Mouse (Mus musculus) frontal cortex, postnatal 10 days (tissue): ENCODE data around the gene Prmt8.

Experiments
- DNase-seq, 2 experiments: peaks; one replicate each; pipeline ENCODE4 v3.0.0; 2022; ENCODE audit warnings: low spot score in 2 of 2, mixed read lengths in 1 of 2

Gene Prmt8

DNA sequence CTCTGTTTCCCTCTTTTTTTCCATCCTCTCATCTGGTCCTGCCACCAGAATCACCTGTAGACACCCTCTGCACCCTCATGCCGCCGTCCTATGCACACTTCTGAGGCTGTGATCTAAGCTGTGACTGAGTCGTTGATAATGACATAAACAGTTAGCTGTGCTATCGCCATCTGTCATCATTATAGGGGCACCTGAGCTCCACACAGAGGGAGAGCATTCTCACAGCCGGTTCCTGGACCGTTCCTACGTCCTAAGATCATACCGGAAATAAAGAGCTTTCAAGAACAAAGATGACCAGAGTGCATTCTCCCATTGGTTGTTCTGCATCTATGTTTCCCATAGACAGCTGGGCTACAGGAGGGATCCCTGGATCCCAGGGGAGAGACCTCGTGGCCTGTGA is 28.6 kb downstream of the Prmt8 start:
- DNase-seq = no peak

DNA sequence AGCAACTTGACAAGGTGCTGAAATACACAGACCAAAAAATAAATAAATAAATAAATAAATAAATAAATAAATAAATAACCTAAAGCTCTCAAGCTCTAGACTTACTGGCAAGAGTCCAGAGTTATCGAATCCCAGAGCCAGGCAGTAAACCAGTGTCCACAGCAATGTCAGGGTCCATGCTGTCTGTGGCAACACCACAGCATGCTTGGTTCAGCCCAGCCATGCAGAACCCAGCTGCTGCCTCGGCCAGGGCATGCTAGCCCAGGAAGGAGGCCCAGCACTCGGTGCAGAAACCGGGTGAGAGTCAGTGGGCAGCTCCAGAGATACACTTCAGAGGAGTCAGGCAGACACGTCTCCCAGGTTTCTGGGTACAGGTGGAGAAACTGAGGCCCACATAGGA is 29.4 kb downstream of the Prmt8 start:
- no peak for DNase-seq

DNA sequence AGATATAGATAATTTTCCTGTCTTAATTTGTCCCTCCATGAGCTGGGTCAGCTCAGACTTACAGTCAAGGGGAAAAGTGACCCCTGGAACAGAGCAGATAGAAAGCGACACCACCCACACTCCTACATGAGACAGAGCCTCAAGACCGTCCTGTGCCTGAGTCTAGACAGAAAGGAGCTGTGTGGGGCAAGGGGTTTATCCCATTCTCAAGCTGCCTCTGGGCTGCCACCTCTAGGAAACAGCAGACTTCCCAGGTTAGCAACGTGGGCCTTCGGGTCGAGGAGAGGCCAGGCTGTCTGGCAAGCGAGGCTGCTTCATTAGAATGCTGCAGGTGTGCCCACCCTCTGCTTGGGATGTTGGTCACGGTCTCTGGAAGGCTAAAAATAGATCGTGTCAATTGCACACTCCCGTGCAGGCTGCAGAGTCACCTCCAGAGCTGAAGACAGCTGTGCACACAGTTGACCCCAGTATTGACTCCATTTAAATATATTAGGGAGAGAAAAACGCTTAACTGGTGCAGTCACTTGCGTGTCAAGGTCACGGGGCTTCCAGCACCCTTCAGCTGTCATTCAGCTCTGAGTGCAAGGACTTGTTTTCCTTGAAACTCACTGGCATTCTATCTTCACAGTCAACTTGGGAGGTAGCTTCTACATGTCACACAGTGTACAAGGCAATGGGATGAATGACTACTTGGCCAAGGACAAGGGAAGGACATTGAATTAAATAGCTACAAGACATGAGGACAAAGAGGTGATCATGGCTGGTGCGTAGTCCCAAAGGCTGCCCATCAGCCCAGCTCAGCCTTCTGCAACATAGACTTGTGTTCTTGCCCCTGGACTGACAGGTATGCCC is 33.9 kb downstream of the Prmt8 start:
- no peak for DNase-seq

DNA sequence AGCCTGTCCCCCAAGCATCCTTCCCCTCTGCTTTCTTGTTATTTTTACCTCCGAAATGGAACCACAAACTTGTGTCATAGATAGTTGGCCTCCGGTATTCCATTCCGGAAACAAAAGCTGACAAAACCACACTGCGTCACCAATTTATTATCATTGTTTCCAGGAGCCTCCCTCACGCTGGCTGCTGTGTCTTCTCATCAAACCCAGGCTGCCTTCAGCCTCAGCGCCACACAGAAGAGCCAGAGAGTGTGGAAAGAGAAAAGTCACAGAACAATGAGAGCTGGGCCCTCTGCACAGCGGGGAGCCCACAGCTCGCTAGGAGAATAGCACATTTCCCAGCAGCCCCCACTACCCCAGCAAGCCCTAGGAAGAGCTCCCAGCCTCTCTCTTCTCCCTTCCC is 46.1 kb downstream of the Prmt8 start:
- DNase-seq = no peak

DNA sequence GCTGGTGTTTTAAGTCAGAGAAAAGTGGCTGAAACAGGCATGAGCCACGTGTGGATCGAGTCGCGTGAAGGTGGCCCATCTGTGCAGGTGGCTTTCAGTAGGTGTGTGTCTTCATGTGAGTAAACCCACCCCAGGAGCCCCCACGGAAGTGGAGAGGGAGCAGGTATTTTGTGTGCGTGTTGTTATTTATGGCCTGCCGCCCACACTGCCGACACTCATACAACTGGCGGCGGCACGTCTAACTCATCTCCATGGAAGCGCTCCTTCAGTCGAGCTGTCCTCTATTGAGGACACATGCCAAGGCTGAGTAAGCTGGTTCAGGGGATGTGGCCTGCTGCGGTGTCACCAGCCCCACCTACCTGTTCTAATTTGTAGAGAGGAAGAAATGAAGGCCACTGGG is 49.4 kb downstream of the Prmt8 start:
- DNase-seq = no peak

DNA sequence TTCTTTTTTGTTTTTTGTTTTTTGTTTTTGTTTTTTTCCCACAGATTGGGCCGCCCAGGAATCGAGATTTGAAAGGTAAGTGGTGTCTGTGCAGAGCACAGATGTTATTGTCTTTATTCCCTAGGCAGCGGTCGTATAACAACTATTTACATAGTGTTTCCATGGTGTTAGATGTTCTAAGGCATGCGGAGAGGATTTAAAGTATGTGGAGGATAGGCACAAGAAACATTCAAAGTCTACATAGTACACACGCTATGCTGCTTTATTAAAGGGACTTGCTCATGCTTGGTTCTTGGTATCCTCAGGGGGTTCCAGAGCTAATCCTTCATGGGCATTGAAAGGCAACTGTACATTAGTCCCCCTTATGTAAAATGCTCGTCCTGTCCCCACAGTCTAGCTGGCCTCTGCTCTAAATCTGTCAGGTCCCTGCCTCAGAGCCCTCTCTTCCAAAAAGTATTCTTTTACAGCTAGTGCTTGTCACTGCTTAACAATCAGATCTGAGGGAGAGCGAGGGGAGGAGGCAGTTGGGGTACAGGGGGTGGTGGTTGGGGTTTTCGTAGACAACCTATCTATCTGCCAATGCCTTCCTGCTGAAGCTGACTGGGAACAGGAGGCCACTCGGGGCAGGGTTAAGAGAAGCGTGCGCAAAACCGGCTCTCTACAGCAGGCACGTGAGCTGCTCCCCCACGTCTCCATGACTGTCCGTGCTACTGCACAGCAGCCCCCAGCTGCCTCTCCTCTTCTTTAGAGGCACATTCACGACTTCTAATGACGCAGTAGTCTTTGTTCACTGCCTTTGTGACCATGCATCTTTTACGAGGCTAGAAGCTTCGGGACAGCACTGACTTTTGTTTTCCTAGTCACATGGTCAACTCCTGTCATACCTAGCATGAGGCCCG is 51.8 kb downstream of the Prmt8 start:
- no peak for DNase-seq

DNA sequence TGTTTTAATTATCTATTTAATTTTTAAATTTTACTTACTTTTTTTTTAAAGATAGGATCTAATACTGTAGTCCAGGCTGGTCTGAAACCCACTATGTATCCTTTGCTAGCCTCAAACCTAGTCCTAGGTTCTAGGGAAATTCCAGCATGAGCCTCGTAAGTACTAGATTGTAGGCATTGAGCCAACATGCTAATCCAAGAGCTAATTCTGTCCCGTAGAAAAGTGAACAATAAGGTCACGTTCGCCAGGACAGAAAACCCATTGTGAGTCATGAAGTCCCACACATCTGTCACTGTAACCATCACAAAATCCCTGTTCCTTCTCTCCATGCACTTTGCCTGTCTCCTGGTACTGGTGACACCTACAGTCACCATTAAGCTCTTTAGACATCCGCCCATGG is 53.8 kb downstream of the Prmt8 start:
- DNase-seq = no peak

DNA sequence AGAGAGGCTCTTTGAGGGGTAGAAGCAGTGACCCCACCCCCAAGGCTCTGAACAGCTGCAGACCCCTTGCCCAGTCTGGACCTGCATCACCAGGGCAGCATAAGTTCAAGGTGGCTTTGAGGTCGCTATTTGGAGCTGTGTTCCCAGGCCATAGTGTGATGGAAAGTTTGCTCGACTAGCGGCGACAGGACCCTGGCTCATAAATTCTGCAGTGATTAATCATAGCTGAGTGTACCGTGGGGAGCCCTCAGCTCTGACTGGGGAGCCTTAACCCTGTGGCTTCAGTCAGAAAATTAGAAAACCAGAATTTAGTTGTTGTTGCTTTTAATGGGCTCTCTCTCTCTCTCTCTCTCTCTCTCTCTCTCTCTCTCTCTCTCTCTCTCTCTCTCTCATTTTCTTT is 54.4 kb downstream of the Prmt8 start:
- no peak for DNase-seq

DNA sequence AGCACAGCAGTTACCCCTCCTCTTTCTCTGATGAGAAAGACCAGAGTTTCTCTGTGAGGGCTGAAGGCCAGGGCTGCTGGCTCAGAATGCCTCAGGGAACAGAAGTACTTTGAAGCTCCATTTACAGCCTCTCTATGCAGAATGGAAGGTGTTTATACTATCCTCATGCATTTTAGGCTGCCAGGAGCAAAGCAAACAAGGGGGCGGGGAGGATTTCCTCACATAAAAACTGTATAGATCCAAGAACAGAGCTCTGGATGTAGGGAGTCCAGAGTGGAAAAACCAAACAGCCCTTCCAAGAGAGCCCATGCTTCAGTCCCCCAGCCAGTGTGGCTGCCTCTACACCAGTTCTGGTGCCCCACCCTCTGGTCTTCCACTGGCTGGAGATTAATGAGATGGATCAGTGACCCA is 61.0 kb downstream of the Prmt8 start:
- no peak for DNase-seq

DNA sequence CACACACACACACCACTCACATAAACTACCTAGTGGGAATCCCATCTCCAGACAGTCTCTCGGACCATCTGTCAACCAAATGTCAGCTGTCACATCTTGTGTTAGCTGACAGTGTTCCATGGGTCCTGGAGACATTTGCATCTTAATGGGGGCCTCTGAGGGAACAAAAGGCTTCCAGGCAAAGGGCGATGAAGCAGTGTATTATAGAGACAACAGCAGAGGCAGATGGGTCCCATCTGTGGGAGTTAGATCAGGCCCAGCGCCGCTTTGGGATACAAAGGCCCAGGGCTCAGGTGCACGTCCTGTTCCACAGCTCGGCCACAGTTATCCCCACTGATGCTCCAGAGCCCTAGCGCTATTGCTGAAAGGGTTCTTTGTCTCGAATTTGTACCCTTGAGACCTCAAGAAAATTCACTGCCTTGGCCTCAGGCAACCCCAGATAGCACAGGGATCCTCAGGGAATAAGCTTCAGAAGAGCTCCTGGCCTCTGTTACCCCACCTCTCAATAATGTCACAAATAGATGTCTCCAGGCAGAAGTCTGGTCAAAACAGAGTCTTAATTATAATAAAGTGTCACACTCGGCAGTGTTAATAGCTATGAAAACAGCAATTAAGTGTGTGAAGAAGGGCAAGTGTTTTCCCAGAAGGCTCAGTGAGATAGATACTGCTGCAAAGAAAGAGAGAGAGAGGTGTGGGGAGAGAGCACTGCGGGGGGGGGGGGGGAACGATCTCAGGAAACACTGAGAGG is 68.1 kb downstream of the Prmt8 start:
- DNase-seq = no peak

DNA sequence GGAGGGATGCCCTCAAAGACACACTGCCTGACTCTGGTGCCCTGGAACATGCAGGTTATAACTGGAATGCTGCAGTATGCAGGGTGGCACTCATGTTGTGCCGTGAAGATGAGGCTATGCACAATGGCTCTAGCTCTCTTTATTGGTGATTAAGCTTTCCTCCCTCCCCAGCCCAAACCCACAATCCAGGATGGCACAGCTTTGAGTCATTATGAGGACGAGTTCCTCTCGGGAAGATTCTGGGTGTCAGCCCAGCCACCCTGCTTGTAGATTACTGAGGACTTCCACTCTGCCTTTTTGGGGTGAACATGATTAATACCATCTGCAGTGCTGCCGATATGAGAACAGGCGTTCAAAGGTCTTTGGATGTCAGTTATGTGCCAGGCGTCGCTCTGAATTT is 75.6 kb downstream of the Prmt8 start:
- no peak for DNase-seq

DNA sequence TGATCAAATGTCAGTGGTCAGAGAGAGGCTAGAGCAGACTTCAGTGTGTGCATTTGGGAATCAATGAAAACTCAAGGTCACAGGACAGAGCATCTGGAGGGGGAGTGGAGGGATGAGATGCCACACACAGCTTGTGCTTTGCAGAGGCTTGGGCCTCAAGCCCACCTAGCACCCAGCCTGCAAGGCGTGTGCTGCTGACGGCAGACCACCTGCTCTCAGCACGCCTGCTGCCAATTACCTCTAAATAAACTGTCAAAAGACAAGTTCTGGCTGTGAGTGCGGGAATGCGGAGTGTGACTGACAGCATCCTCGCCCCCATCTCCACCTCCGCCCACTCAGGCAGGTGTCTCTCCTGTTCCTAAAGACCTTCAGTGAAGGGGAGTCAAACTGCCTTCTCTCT is 77.0 kb downstream of the Prmt8 start:
- DNase-seq = no peak

DNA sequence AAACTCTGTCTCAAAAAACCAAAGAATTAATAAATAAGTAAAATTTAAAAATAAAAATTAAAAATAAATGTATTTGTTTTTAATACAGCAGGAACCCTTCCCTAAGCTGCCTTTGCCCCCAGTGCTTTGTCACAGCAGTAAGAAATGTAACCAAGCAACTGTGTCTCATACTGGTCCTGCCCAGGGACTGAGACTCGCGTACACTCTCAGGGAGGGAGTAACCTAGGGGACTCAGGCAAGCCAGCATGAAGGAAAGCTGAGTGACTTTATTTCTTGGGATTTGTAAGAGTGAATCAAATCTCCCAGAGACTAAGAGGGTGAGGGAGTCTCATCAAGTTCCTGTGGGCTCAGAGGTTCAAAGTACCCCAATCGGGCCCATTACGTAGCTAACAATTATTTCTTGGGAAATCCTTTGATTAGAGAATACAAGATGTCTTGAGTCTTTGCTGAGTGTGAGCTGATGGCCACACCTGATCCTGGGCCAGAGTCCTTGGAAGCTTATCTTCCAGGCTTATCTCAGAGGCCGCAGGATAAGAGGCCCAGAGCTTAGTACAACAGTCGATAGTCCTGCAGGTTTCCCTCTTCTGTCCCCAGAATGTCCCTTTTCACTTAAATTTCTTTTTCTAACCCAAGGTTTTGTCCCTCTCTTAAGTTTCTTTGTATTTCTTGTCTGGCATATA is 82.0 kb downstream of the Prmt8 start:
- DNase-seq = no peak

DNA sequence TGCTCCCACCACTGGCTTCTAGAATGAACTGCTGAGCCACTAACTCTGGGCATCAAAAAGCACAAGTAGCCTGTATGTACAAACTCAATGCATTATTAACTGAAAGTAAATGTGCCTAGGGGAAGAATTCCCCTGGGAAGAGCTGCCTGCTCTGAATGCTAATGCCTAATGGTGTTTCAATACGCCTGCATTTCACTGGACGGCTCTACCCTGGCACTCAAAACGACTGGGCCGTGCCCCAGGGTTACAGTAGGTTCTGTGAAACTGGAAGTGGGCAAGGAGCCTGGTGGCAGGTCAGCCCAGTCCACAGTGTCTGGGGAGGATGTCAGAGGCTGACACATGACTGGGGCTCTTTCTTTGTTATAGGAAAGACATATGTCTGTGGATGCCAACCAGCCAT is 84.3 kb downstream of the Prmt8 start:
- no peak for DNase-seq

DNA sequence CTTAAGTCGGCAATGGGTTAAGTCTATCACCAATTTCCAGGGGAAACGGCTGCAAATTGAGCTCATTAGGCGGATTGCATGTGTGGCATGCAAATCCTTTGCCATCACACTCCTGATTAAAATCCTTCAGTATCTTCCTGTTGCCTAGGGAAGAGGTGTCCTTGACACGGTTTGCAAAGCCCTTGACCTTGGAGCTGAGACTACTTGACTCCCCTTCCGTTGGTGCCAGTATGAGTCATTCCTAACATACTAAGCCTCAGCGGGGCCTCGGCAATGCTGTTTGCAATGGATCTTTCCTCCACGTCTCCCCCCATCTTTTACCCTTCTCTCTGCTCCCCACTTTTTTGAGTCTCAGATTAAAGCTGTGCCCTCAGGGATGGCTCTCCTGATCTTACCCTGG is 85.7 kb downstream of the Prmt8 start:
- no peak for DNase-seq

DNA sequence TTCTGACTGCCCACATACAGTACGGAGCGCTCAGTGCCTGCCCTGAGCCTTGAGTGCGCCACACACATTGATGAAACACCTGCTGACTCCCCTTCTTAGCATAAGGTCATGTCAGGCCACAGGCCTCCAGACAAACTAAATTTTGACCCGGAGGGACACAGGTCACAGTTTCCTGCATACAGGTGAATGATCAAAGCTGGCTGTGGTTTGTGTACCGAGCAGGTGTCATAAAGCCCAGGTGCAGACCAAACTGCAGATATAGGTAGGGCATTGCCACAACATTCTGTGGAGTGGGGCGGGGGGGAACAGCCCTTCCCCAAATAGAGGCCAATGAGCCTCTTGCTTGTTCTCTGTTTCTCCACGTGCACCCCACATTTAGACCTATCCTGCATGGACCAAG is 88.5 kb downstream of the Prmt8 start:
- DNase-seq = no peak

DNA sequence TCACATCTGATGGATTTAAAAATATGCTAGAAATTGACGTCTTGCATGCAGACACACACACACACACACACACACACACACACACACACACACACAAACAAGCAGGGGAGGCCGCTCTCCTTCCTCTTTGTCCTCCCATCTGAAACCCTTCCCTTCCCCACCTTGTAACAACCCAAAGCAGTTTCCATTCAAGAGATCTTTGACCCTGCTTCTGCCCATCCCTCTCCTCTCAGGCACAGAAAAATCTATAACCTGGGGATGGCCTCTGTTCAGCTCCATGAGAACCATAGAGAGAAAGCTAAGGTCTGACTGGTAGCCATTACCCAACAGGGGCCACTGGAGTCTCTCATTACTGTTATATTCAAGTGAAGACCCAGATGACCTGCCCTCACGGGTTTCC is 90.3 kb downstream of the Prmt8 start:
- no peak for DNase-seq

DNA sequence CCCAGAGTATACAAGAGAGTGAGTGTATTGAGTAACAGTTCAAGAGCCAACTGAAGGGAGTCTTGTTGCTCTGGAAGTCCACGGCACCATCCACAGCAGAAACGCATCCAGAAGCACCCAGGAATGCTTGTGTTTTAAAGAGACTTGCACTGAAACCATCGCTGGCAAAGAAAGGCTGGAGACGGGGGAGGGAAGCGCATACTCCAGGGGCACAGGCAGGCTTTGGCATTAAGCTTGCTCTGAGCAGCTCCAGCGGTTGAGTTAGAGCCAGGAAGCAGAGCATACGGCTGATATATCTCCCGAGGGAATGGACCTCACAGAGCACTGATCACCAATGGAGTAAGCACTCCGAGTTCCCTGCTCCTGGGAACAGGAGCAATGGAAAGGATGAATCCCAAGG is 91.0 kb downstream of the Prmt8 start:
- no peak for DNase-seq

DNA sequence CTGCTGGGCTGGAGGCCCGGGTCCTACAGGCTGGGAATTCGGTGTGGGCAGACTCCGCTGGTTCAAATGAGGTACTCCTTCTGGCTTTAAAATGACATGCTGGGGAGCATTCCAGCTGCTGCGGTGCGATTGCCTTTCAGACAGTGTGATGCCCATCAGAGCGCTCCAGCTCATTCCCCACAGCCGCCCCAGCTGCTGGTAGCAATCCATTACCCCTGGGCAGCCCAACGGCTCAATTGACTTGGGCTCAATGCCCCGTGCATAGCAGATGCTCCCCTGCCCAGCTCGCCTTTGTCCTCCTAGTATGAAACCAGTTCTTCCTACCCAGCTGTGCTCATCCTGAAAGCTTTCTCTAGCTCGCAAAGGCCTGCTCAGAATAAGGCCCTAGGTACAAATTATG is 92.4 kb downstream of the Prmt8 start:
- no peak for DNase-seq

DNA sequence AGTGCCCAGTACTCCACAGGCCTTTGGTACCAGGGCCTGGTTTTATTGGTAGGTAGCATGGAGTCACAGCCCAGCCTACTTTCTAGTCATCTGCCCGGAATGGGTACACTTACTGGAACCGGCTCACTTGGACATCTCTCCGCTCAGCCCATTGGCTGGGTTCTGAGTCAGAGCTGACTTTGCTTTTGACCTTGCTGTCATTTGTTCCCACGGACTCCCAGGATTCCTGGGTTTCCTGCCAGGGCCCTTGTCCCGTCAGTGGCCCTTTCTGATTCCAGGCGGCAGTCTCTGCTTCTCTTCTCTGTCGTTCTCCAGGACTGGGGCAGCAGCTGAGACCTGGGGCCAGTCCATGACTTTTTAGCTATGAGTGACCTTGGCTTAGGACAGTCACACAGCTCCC is 97.2 kb downstream of the Prmt8 start:
- DNase-seq = no peak

DNA sequence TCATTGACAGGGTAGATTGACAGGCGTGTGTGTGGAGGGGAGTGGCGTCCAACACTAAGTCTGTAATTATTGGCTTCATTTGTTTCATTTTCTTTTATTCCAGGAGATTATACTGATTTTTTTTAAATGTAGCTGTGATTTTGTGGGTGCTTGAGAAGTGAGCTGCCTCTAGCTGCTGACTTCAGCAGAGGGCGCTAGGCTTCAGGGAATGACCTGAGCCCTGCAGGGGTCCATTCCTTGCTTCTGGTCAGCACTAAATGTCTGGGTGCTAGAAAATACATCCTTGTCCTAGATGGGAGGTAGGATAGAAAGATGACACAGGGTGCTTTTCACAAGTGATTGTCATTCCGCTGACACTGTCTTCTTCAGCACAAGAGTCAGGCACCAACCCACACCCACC is 99.2 kb downstream of the Prmt8 start:
- DNase-seq = no peak

DNA sequence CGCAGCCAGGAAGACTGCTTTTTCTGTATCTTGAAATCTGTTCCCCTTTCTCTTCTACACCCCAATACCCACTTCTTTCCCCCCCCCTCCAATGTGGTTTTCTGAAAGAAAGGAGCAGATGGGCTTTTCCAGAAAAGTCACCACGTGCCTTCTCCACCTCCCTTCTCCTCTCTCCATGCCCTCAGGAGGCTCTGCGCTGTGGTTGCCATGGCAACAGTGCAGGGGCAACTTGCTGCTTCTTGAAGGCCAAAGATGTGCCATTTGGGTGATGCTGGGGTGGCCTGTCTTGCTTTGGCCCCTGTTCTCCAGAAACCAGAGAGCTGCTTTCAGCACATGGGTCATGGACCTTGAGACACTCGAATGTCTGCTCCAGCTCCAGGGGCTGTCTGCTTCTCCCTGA is 100.0 kb downstream of the Prmt8 start:
- peak; percentile 50 to 52 for DNase-seq
